Mouse (Mus musculus) heart, postnatal 0 days (tissue): Measurements from ENCODE around the gene 1700061G19Rik. TPM values are rescaled to one million over a fixed set of nuclear protein-coding genes. Genes with fewer than 3 reads are reported as not detected.
A peak's percentile ranks its signal among the peaks of the same experiment; 100 is the strongest.

Source experiments
- ATAC-seq: fragments of 200-750 bp; cut with Nextera tagmentation; 2 replicates; pipeline ENCODE4 v1.8.0; 2017; ENCODE audit warnings: low read depth, moderate number of reproducible peaks, moderate library complexity; ENCODE audit not compliant: insufficient read depth
- DNase-seq: peaks from one replicate; pipeline ENCODE4 v3.0.0-alpha.2; 2016; ENCODE audit warnings: low spot score
- H3K27ac ChIP-seq: fragments of 300-500 bp; sonication (generic); 2 replicates; pipeline ENCODE4 v1.5.1; 2014; ENCODE audit warnings: low read depth, mild to moderate bottlenecking
- H3K27me3 ChIP-seq: fragments of 300-500 bp; sonication (generic); 2 replicates; pipeline ENCODE4 v1.6.1; 2014; ENCODE audit warnings: low read length, mixed read lengths; ENCODE audit not compliant: control insufficient read depth, insufficient read depth
- H3K36me3 ChIP-seq: fragments of 300-500 bp; sonication (generic); replicated peaks from 2 replicates; pipeline ENCODE4 v1.6.1; 2014; ENCODE audit warnings: low read length, mixed read lengths; ENCODE audit not compliant: control insufficient read depth, insufficient read depth
- H3K4me1 ChIP-seq: fragments of 300-500 bp; sonication (generic); 2 replicates; pipeline ENCODE4 v1.6.1; 2014; ENCODE audit warnings: antibody characterized with exemption; ENCODE audit not compliant: control insufficient read depth, insufficient read depth
- H3K4me2 ChIP-seq: fragments of 300-500 bp; sonication (generic); 2 replicates; pipeline ENCODE4 v1.6.1; 2014; ENCODE audit warnings: low read depth, mild to moderate bottlenecking, low read length, moderate library complexity
- H3K4me3 ChIP-seq: fragments of 300-500 bp; sonication (generic); 2 replicates; pipeline ENCODE4 v1.5.1; 2014; ENCODE audit warnings: low read depth, low read length
- H3K9ac ChIP-seq: fragments of 300-500 bp; sonication (generic); replicated peaks from 2 replicates; pipeline ENCODE4 v1.6.1; 2014; ENCODE audit warnings: low read depth, low read length, mixed read lengths
- H3K9me3 ChIP-seq: fragments of 300-500 bp; sonication (generic); replicated peaks from 2 replicates; pipeline ENCODE4 v1.6.1; 2016; ENCODE audit warnings: low read length; ENCODE audit not compliant: control insufficient read depth
- CTCF ChIP-seq: IDR thresholded peaks from 2 replicates; pipeline ENCODE4 v1.5.1; 2016; ENCODE audit warnings: antibody characterized with exemption, control low read depth, low read depth
- EP300 ChIP-seq: IDR thresholded peaks from 2 replicates; pipeline ENCODE4 v1.6.1; 2016; ENCODE audit warnings: antibody characterized with exemption, low read depth
- WGBS: fragments of 180-500 bp; shearing (Covaris S2); extraction: QIAGEN DNeasy Blood & Tissue Kit; methylation state at CpG from one replicate; pipeline ENCODE4 v1.1.7; 2014; 5-methylcytosine and 5-hydroxymethylcytosine counted together
- polyA plus RNA-seq: library from polyadenylated mRNA; unstranded; fragments of >200 nt; fragmentation: Nextera tagmentation; extraction: Ambion mirVana; gene quantifications from 2 replicates; pipeline ENCODE4 v1.2.1, GENCODE M21; 2015
- total RNA-seq: library from RNA; depleted of rRNA; stranded (reverse); fragments of >200 nt; gene quantifications from 2 replicates; pipeline ENCODE4 v1.2.3, GENCODE M21; 2014; ENCODE audit warnings: low replicate concordance

1700061G19Rik gene
- total and polyA plus RNA-seq, 2 experiments from 2014 or later = 0.36 TPM; not detected in 1

- WGBS = under 1% methylated on average over 41 of the region's 42 CpGs
- H3K27ac ChIP-seq = no peak overlapping the region
- peak overlapping the region; percentile 93 for H3K4me2 ChIP-seq
- peak; percentile 98 for DNase-seq
- H3K4me1 ChIP-seq = no peaks in the 10 kb centered on the region
- no peaks in the 10 kb centered on the region for H3K27me3 ChIP-seq
- peak; percentile 99 for ATAC-seq
- no peak overlapping the region for H3K9ac ChIP-seq
- H3K4me3 ChIP-seq = peak overlapping the region; percentile 78
- H3K36me3 ChIP-seq = no peaks in the 10 kb centered on the region
- TF ChIP-seq EP300 = no peak
- TF ChIP-seq CTCF = peak; percentile 53
- H3K9me3 ChIP-seq = no peaks in the 10 kb centered on the region
These were observed 44.0 kb upstream of the 1700061G19Rik start for GRCm38 (mm10) chr17:56831111-56831816.

- 0 out of 2 replicates have a peak, but pooled peaks cover 3% of the 10 kb centered on the region for H3K27me3 ChIP-seq
- 81% methylated on average over 1 of the region's 1 CpGs for WGBS
- no peak for DNase-seq
These were observed 42.4 kb upstream of the 1700061G19Rik start for GRCm38 (mm10) chr17:56832918-56833317.

GRCm38 (mm10) chr17:56833381-56833780 lies 41.9 kb upstream of the 1700061G19Rik start:
- H3K27me3 ChIP-seq = 0 out of 2 replicates have a peak, but pooled peaks cover 3% of the 10 kb centered on the region
- DNase-seq (no peak), ATAC-seq (no peak)

More at GRCm38 (mm10) chr17:56832918-56833317, 42.4 kb upstream of the 1700061G19Rik start:
- Histone ChIP-seq H3K4me1 (no peaks in the 10 kb centered on the region), H3K36me3 (no peaks in the 10 kb centered on the region), H3K9ac (no peak overlapping the region), H3K4me2 (no peak overlapping the region), H3K27ac (no peak overlapping the region), H3K4me3 (no peak overlapping the region), H3K9me3 (no peaks in the 10 kb centered on the region)
- ATAC-seq = no peak
- TF ChIP-seq EP300 (no peak), CTCF (no peak)

GRCm38 (mm10) chr17:56836336-56836735 lies 38.9 kb upstream of the 1700061G19Rik start:
- DNase-seq (no peak), ATAC-seq (no peak)
- no peaks in the 10 kb centered on the region for H3K9me3 ChIP-seq
- H3K4me2 ChIP-seq = no peak overlapping the region
- 0 out of 2 replicates have a peak, but pooled peaks cover 3% of the 10 kb centered on the region for H3K27me3 ChIP-seq
- H3K4me3 ChIP-seq = no peak overlapping the region
- WGBS = 82% methylated on average over 8 of the region's 8 CpGs
- H3K36me3 ChIP-seq = no peaks in the 10 kb centered on the region
- H3K27ac ChIP-seq = no peak overlapping the region
- H3K4me1 ChIP-seq = no peaks in the 10 kb centered on the region
- no peak for TF ChIP-seq CTCF
- TF ChIP-seq EP300 = no peak
- H3K9ac ChIP-seq = no peak overlapping the region

More at GRCm38 (mm10) chr17:56833381-56833780, 41.9 kb upstream of the 1700061G19Rik start:
- Histone ChIP-seq H3K36me3 (no peaks in the 10 kb centered on the region), H3K4me1 (no peaks in the 10 kb centered on the region), H3K9me3 (no peaks in the 10 kb centered on the region), H3K27ac (no peak overlapping the region), H3K9ac (no peak overlapping the region), H3K4me2 (no peak overlapping the region), H3K4me3 (no peak overlapping the region)
- 98% methylated on average over 1 of the region's 1 CpGs for WGBS
- no peak for TF ChIP-seq CTCF
- no peak for TF ChIP-seq EP300

GRCm38 (mm10) chr17:56840524-56840923 lies 34.8 kb upstream of the 1700061G19Rik start:
- H3K4me2 ChIP-seq = no peak overlapping the region
- no peaks in the 10 kb centered on the region for H3K4me1 ChIP-seq
- no peak overlapping the region for H3K9ac ChIP-seq
- TF ChIP-seq CTCF (no peak), EP300 (no peak)
- no peak for DNase-seq
- H3K27me3 ChIP-seq = 0 out of 2 replicates have a peak, but pooled peaks cover 3% of the 10 kb centered on the region
- ATAC-seq = no peak
- WGBS = 78% methylated on average over 7 of the region's 7 CpGs
- H3K4me3 ChIP-seq = no peak overlapping the region
- no peak overlapping the region for H3K27ac ChIP-seq
- no peaks in the 10 kb centered on the region for H3K36me3 ChIP-seq
- no peaks in the 10 kb centered on the region for H3K9me3 ChIP-seq
